Mouse (Mus musculus) testis, postnatal 10 days (tissue): ENCODE results near the gene Aplp2.

ENCODE experiments used
- DNase-seq: peaks from one replicate; pipeline ENCODE4 v3.0.0; 2021; ENCODE audit warnings: low spot score

Gene Aplp2

GRCm38 (mm10) chr9:31211690-31212499 is at the start of gene Aplp2:
Gene Aplp2, minus strand, starts transcription at chr9:31211815.
- peak; percentile 97 for DNase-seq

GRCm38 (mm10) chr9:31260219-31260618 is 48.6 kb upstream of the Aplp2 start:
- no peak for DNase-seq

- no peak for DNase-seq
Measured at GRCm38 (mm10) chr9:31258237-31258636, 46.6 kb upstream of the Aplp2 start.

DNA sequence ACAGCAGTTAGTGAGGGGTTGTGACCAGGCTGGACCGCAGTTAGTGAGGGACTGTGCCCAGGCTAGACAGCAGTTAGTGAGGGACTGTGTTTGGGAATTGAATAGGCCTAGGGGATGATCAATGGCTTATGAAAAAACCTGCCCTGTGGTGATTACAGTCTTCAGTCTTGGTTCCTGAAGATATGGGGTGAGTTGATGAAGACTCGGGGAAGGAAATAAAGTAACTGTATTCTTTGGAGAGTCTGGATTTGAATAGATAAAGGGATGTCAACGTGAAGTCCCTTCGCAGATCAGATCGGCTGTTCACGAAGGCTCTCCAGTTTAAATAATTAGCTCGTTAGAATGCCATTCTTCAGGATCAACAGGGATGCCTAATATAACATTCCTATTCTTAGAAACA is 44.3 kb upstream of the Aplp2 start:
- no peak for DNase-seq

DNA sequence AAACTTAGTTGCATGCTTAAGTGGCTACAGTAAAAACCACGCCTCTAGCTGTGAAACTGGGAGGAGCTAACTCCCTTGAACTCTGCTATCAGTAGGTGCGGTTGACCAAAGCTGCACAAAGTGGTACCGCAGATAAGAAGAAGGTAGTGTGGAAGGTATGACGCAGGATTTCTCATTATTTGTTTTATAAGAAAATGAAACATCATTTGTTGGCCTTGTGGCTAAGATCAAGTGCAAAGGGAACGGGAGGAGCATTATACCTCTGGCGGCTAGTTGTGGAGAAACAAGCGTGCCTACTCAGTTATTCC is 43.0 kb upstream of the Aplp2 start:
- no peak for DNase-seq

DNA sequence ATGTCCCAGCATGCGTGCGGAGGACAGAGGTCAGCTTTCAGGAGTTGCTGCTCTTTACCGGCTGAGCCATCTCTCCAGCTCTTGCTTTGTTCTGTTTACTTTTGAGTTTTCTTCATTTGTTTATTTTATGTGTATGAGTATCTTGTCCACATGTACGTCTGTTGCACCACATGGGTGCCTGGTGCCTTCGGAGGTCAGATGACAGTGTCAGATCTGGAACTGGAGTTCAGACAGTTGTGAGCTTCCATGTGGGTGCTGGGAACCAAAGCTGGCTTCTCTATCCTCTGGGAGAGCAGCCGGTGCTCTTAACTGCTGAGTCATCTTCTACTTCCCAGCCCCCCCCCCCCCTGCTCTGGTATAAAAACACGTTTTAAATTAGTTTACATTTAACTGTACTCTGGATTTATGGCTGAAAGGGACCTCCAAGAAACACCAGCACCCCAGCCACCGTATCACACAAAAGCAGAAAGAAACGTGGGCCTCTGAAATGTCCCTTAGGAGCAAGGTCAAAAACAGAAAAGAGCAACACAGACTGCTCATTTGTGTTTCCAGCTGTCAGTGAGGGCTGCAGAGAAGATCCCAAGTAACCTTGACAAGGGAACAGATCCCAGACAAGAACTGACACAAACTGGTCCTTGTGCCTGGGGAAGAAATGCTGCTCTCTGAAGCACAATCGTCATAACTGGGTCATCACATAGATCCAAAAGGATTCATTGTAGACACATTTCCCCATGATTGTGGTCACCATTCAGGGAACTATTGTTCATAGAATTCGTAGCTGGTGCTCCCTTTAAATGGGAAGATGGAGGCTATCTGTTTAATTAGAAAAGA is 42.5 kb upstream of the Aplp2 start:
- DNase-seq = no peak

DNA sequence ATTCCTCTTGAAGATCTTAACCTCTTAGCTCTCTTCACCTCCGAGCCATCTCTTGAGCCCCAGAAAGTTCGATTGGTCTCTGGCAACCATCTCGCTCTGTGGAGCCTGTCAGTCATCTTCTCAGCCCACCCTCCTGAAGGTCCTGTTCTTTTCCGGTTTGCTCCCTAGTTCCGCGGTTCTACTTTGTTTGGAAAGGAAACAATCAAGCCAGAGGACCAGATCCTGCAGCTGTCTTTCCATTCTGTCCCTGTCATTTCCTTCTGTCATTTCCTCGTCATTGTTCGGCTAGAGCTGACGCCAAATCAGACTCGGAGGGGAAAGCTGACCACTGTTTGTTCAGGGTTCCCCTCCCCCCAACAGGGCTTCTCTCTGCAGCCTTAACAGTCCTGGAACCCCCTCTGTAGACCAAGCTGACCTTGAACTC is 41.7 kb upstream of the Aplp2 start:
- DNase-seq = no peak

DNA sequence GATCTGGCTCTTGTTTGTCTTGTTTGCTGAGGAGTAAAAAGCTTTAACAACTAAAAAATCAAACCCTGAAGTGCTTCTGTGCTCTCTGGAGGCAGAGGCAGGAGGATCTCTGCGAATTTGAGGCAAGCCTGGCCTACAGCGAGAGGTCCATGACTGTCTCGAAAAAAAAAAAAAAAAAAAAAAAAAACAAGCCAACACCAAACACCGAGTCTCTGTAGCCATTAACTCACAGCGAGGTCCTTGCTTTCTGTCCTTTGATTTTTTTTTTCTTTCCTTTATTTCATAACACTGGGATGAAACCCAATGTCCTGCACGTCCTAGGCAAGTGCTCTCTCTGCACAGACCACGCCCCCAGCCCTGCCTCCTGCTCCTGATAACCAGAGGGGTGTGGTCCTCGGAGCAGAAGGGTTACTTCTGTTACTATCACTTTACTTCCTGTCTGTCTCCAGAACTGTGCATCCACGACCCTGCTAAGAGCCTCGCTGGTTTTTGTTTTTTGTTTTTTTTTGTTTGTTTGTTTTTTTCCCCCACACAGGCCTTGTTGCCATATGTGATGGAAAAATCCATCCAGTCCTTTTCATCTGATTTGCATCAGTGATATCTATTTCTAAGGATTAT is 40.7 kb upstream of the Aplp2 start:
- DNase-seq = peak; percentile 62

DNA sequence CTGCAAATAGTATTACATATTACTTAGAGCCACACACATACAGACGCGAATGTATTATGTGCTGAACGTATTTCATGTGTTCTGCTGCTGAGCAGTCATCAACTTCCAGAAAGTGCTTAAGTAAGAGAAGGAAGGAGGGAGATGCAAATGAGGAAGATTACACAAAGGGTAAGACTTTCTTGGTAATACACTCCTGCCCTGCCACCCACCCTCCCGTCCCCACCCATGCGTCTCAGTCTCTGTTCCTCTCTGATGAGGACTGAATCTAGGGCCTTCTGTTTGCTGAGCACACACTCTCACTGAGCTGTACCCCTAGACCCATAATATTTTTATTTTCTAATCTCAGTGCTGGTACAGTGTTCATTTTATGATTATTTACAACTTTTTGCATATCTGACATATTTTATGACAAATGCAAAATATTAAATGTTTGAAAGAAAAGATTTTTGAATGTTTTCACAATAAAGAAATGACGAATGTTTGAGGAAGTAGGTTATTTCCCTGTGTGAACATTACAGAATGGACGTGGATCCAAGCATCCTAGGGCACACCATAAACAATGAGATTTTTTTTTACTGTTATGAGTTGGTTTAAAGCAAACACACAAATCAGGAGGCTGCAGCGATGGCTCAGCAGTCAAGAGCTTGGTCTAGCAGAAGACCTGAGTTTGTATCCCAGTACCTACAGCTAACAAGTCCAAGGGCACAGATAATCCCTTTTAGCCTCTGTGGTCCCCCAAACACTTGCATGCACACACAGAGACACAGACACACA is 36.0 kb upstream of the Aplp2 start:
- DNase-seq = no peak

- no peak for DNase-seq
Measured at GRCm38 (mm10) chr9:31246421-31246820, 34.8 kb upstream of the Aplp2 start.

GRCm38 (mm10) chr9:31245006-31245405 is 33.4 kb upstream of the Aplp2 start:
- no peak for DNase-seq

DNA sequence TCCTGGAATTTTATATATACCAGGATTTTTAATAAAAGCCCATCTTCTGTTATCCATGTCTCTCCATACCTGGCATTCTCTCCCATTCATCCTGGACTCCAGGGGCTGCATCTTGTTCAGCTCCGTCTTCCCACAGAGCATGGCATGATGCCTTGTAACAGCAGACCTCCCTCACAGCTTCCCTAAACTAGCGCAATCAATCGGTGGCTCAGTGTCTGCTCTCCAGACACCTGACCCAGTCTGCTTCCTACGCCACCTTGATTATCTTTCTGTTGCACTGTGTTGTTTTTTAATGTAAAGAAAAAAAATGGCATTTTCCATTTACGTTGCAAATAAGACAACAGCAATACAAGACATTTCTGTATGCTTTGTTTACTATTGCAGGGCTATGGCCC is 32.3 kb upstream of the Aplp2 start:
- DNase-seq = no peak

- DNase-seq = no peak
Measured at GRCm38 (mm10) chr9:31243306-31243938, 31.8 kb upstream of the Aplp2 start.

GRCm38 (mm10) chr9:31241208-31241699 is 29.6 kb upstream of the Aplp2 start:
- no peak for DNase-seq

GRCm38 (mm10) chr9:31240522-31241207 is 29.1 kb upstream of the Aplp2 start:
- no peak for DNase-seq

DNA sequence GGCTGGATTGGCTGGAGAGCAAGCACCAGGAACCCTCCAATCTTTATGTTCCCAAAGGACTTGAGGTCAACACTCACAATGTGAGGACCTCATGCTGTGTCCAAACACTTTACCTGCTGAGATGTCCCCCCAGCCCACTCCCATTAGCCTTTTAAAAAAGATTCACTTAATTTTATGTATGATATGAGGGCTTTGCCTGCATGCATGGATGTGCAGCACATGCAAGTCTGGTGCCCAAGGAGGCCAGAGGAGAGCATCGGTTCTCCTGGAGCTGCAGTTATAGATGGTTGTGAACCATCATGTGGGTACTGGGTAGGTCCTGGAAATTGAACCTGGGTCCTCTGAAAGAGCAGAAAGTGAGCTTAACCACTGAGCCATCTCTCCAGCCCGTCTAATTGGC is 27.9 kb upstream of the Aplp2 start:
- DNase-seq = no peak

DNA sequence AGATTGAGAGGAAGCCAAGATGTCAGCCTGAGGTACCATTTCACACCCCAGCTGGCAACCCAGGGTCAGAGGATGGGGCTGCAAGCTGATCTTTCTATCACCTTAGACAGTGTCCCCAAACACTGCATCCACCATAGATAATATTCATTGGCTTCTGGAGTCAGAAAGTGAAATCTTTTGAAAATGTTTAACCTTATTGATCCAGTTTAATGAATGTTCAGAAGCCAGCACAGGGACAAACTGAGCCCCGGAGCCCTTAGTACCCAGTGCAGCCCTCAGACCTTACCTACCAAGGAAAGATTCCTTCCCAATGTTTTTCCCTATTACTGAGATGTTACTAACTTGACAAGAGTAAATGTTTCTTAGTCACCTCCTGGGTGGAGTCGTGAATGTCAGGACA is 26.9 kb upstream of the Aplp2 start:
- no peak for DNase-seq

DNA sequence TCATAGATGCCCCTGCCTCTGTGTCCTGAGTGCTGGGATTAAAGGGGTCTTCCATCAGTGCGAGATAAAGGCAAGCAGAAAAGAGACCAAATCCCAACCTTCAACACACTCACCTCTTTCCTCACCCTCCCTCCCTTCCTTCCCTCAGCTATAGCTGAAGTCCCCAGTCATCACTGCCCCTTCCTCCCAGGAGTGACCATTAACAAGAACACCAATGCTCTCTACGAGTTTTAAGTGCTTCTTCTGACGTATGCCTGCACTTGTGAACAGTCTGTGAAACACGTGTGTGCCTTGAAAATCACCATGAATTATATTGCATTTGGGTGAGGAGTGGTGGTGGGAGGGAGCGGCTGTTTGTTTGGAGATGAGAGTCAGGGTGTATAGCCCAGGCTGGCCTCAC is 24.5 kb upstream of the Aplp2 start:
- DNase-seq = no peak

- DNase-seq = no peak
Measured at GRCm38 (mm10) chr9:31235489-31235888, 23.9 kb upstream of the Aplp2 start.

DNA sequence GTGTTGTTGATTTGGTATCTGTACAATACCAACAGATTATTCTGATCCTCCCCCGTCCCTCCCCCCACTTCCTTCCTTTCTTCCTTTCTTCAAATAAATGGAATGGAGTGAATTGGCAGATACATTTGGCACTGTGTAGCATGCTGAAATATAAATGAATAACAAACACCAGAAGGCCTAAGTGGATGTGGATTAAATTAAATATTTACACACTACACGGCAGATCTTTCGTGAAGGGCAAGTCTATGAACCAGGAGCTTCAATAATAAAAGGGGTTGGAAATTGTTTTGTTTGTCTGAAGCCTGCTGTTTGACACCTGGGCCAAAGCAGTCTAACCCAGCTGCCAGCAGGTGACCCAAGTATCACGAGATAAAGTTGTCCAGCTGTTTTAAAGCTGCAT is 23.4 kb upstream of the Aplp2 start:
- no peak for DNase-seq

DNA sequence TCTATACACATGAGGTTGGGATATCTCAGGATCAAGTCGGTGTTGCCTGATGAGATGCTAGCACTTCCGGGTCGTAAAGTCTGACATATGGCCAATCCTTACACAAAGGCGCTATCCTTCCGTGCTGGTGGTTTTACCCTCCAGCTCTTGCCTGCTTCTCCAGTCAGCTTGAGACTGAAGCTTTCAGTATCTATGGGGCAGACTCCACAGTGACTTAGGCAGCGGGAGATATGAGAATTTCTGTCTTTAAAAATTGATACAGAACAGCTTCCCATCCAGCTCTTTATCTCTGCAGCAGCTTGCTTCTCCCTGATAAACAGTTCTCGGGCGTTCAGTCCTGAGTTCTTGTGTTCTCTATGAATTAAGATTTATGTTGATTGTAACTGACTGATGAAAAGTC is 14.9 kb upstream of the Aplp2 start:
- no peak for DNase-seq
